Mouse (Mus musculus) naive thymus-derived CD4-positive, alpha-beta T cell, adult 2 months (primary cell): Measurements from ENCODE around the gene Olfr228.
"Not testable (repeated sequence)": the region's sequence is repeated elsewhere in the genome, so short reads cannot be mapped to it uniquely, and the experiment has no call there.

Source experiments
- DNase-seq: peaks from one replicate; pipeline ENCODE4 v3.0.0-alpha.2; 2011; ENCODE audit warnings: low read depth

Gene Olfr228

DNA sequence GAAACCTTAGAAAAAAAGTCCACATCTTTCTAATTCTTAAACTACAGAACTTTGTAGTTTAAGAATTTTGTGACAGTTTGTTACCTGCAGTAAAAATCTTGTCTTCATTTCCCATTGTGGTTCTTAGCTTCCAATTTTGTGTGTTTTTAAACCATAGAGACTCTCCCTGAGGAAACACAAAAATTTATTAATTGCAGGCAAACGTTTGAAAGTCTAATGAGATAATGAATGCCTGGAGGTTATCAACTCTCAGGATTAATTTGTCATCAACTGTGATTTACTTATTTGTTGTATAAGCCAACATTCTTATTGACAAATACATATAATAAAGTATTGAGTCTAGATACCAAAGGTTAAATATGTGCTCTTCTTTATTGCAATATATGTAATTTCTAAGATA, at the start of gene Olfr228:
Gene Olfr228 (minus strand): TSS at position 101 of the 400 bp plus-strand sequence.
- DNase-seq, result no peak

DNA sequence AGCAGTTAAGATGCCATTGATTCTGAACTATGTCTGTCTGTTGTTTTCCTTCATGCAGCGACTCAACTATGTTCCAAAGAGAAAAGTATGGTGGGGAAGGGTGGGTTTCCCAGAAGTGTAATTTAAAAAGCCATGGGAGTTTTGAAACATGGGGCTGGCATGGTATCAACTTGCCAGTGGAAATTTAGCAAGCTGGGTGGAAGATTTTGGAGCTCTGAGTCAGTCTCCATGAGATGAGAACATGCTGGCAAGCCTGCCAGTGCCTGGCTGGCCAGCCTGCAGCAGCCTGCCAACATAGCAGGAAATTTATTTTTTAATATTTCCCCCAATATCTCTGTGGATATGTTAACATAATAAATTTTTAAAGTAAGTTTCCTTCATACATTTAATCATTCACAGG, 43.8 kb upstream of the Olfr228 start:
- no peak for DNase-seq

DNA sequence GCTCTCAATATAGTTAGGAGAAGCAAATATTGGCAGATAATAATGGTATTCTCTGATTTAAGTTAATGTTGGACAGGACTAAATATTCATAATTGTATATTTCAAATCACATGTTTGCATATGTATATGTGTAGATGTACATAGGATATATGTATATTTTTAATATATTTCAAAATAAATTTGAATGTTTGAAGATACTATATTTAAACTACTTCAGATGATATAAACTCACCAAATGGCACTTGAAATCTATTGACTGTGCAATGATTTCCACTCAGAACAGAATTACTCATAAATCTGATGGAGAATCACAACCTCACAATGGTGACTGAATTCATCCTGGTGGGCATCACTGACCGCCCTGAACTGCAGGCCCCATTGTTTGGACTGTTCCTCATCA, 21.0 kb upstream of the Olfr228 start, which contains the start of gene Olfr1076:
Gene Olfr1076 (plus strand): TSS at position 301 of the 400 bp plus-strand sequence.
- DNase-seq, result no peak

DNA sequence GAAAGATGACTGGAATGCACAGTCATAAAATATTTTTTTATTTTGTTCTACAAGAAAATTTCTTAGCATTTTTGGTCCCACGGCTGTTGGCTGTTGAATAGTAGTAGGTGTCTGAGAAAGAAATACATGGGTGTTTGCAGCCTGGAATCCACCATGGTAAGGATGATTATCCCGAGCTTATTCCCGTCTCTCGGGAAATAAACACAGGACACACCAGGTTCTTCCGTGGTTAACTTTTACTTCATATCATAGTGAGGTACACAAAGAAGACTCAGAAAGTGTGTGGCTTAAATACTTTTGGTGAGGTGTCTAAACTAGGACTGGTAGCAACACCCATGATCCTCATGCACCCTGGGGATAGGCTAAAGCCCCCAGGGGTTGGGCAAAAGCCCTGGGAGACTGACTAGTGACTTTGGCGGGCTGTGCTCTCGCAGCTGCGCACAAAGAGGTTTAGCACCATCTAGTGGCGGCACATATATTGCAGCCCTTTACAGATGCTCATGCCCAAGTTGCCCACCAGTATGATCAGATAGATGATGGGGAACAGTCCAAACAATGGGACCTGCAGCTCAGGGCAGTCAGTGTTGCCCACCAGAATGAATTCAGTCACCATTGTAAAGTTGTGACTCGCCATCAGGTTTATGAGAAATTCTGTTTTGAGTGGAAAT, 22.6 kb downstream of the Olfr228 start:
- peak; percentile 4 for DNase-seq

DNA sequence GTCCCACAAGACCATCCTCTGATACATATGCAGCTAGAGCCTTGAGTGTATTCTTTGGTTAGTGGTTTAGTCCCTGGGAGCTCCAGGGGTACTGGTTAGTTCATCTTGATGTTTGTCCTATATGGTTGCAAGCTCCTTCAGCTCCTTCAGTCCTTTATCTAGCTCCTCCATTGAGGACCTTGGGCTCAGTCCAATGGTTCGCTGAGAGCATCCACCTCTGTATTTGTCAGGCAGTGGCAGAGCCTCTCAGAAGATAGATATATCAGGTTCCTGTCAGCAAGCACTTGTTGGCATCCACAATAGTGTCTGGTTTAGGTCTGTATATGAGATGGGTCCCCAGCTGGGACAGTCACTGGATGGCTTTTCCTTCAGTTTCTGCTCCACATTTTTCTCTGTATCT, 26.8 kb downstream of the Olfr228 start:
- no peak for DNase-seq

DNA sequence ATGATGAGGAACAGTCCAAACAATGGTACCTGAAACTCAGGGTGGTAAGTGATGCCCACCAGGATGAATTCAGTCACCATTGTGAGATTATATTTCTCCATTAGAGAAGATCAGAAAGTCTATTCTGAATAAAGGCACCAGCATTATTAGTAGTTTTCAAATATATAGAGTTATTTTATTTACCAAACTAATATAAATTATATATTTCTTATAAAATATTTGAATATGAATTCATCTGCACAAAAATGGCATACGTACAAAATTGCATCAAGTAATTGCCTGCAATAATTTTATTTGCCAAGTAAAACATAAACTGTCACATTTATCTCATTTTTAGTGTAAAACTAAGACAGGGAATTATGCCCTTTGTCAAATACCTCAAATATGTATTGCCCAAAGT, 31.0 kb downstream of the Olfr228 start, which contains the start of gene Olfr1066:
Gene Olfr1066 (minus strand): TSS at position 101 of the 400 bp plus-strand sequence.
- DNase-seq, result no peak

DNA sequence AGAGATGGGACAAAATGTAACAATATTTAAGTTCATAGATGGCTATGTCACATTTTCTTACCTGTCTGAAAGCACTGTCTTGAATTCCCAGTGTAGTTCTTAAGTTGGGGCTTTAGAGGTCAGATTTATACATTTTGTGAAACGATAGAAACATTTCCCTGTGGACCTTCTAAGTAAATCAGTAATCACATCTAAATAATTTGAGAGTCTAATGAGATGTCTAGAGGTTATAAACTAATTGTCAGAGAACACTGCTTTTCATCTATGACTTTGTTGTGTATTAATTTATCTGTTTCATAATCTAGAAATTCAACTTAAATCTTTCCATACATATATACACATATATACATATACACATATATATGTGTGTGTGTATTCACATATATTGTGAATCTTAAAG, 36.7 kb downstream of the Olfr228 start, which contains the start of gene Olfr1065:
Gene Olfr1065 (minus strand): TSS at position 101 of the 400 bp plus-strand sequence.
- not testable (repeated sequence) for DNase-seq

DNA sequence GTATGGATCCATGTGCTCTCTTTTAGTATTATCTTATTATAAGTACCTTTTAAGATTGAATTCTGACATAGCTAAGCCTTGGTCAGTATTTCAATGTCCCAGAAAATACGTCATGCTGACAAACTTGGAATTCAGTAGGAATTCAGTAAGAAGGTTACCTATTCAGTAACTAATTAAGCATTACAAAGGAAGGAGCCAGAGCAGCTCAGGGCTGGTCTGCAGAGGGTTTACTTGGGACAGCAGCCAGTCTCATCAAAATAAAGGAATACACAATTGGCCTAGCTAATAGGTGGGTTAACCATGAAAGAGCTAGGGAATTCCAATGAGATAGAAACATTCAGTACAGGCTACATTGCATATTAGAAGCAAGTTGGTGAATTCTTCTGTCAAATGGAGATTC, 45.1 kb downstream of the Olfr228 start:
- DNase-seq, result not testable (repeated sequence)
